8 mouse cellular contexts compared by ENCODE assay signal in the genomic region with DNA sequence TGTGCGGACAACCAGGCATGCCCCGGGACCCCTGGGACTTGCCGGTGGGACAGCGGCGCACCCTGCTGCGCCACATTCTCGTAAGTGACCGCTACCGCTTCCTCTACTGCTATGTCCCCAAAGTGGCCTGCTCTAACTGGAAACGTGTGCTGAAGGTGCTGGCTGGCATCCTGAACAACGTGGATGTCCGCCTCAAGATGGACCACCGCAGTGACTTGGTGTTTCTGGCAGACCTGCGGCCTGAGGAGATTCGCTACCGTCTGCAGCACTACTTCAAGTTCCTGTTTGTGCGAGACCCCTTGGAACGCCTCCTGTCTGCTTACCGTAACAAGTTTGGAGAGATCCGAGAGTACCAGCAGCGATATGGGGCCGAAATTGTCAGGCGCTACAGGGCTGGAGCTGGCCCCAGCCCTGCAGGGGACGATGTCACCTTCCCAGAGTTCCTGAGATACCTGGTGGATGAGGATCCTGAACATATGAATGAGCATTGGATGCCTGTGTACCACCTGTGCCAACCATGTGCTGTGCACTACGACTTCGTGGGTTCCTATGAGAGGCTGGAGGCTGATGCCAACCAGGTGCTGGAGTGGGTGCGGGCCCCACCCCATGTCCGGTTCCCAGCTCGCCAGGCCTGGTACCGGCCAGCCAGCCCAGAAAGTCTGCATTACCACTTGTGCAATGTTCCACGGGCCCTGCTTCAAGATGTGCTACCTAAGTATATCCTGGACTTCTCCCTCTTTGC. TPM values are rescaled to one million over a fixed set of nuclear protein-coding genes. Genes with fewer than 3 reads are reported as not detected.
A peak's percentile ranks its signal among the peaks of the same experiment; 100 is the strongest.
DNase-seq lines count a peak whose midpoint lies in the region; ATAC-seq lines count a peak whose summit lies in the region.

No protein-coding gene starts in this region.

- peaks cover 15% of the 10 kb centered on the region for H3K36me3 ChIP-seq in heart, embryonic 10.5 days
- H3K36me3 ChIP-seq in hindbrain, embryonic 11.5 days (ENCODE audit: control insufficient read depth, insufficient read depth, low read length): peaks cover 3% of the 10 kb centered on the region; the same call in 1 of the 2 replicates

- ATAC-seq in hindbrain, embryonic 11.5 days (ENCODE audit: low FRiP score): peak; percentile 10; the same call in 1 of the 2 replicates

- peaks cover 46% of the 10 kb centered on the region for H3K4me1 ChIP-seq in heart, embryonic 10.5 days
- no peaks in the 10 kb centered on the region for H3K4me1 ChIP-seq in hindbrain, embryonic 11.5 days (replicated peaks; ENCODE audit: control insufficient read depth, insufficient read depth, low read length)

- peak overlapping the region; percentile 94 for H3K4me2 ChIP-seq in hindbrain, embryonic 11.5 days (replicated peaks; ENCODE audit: low read depth, low read length)

- intact Hi-C loops in heart, postnatal 14 days (cut with DNase I): no loop called here

- WGBS in heart, embryonic 10.5 days: 28% methylated on average over 31 of the region's 31 CpGs
- WGBS in hindbrain, embryonic 11.5 days: 37% methylated on average over 31 of the region's 31 CpGs

- no peaks in the 10 kb centered on the region for H3K9me3 ChIP-seq in heart, embryonic 10.5 days
- H3K9me3 ChIP-seq in hindbrain, embryonic 11.5 days (ENCODE audit: control insufficient read depth, low read length): no peaks in the 10 kb centered on the region

- H3K9ac ChIP-seq in hindbrain, embryonic 11.5 days (ENCODE audit: low read depth, low read length): peak overlapping the region; percentile 88

- peak overlapping the region; percentile 95 for H3K27ac ChIP-seq in heart, embryonic 10.5 days
- H3K27ac ChIP-seq in hindbrain, embryonic 11.5 days (ENCODE audit: low read depth, low read length): no peak overlapping the region

- H3K27me3 ChIP-seq in heart, embryonic 10.5 days (ENCODE audit: insufficient read depth, poor library complexity, severe bottlenecking): no peaks in the 10 kb centered on the region
- H3K27me3 ChIP-seq in hindbrain, embryonic 11.5 days (ENCODE audit: control insufficient read depth, insufficient read depth, low read length): no peaks in the 10 kb centered on the region

- no peak for DNase-seq in heart, embryonic 10.5 days (ENCODE audit: low spot score)
- no peak for DNase-seq in heart, postnatal 14 days
- DNase-seq in NIH3T3 (ENCODE audit: low read depth) (peak; percentile 27), adipocyte (ENCODE audit: low spot score) (no peak)
- DNase-seq in hindbrain, embryonic 11.5 days (ENCODE audit: low spot score): peak; percentile 20
- DNase-seq in mesoderm, embryonic 11.5 days (ENCODE audit: low read depth, low spot score): peak; percentile 17
- DNase-seq in right cerebral cortex, postnatal 36 days (ENCODE audit: low spot score in 2 of 2): no peak
- DNase-seq in urinary bladder, adult 18-20 months (ENCODE audit: low spot score in 2 of 2): no peak

- peak overlapping the region; percentile 87 for H3K4me3 ChIP-seq in heart, embryonic 10.5 days
- peak overlapping the region; percentile 69 for H3K4me3 ChIP-seq in hindbrain, embryonic 11.5 days (ENCODE audit: low read depth, low read length)

RNA-seq across cellular contexts. Expression of a gene that starts 0.9 kb away (rescaled TPM):
- 18.8 and 20.1 TPM in 2 replicates for polyA plus RNA-seq in heart, embryonic 10.5 days (2016; fragmentation: Nextera tagmentation; extraction: Ambion mirVana)
- 10 to 100 TPM; 10.2 to 11.3 TPM for total RNA-seq in heart, postnatal 14 days (2021)
- polyA plus RNA-seq in hindbrain, embryonic 11.5 days (2014; fragmentation: Nextera tagmentation; extraction: Ambion mirVana): 19.1 and 22.2 TPM in 2 replicates

RNA-seq across cellular contexts. Expression of a gene that starts 27.0 kb away (rescaled TPM):
- polyA plus RNA-seq in heart, embryonic 10.5 days (2016; fragmentation: Nextera tagmentation; extraction: Ambion mirVana): 3.3 and 4.4 TPM in 2 replicates
- total RNA-seq in heart, postnatal 14 days (2021): 10 to 100 TPM; 15.9 to 17.7 TPM
- polyA plus RNA-seq in hindbrain, embryonic 11.5 days (2014; fragmentation: Nextera tagmentation; extraction: Ambion mirVana): 2.1 TPM in 2 replicates

Comparison
In these comparisons a context has a peak if more than half of its experiments do, and no peak if none do; other contexts are left out.
1. DNase-seq: peak in NIH3T3 (single experiment), hindbrain, embryonic 11.5 days (single experiment) and mesoderm, embryonic 11.5 days (single experiment); none in heart, embryonic 10.5 days (single experiment), heart, postnatal 14 days (0 of 2), right cerebral cortex, postnatal 36 days (0 of 2), urinary bladder, adult 18-20 months (0 of 2) and adipocyte (single experiment).